9 mouse cellular contexts compared by ENCODE assay signal in genomic region chr14:49153801-49154200, GRCm38 (mm10). TPM values are rescaled to one million over a fixed set of nuclear protein-coding genes. Genes with fewer than 3 reads are reported as not detected.
A peak's percentile ranks its signal among the peaks of the same experiment; 100 is the strongest.
DNase-seq lines count a peak whose midpoint lies in the region; ATAC-seq and TF ChIP-seq lines count a peak whose summit lies in the region.
"Had no signal": no experiment of that assay in that cellular context is flagged by ENCODE, and none has a peak within 500 bp of the region (broad histone marks: within the 10 kb centered on the region; RNA-seq: fewer than 3 reads in every experiment).

No protein-coding gene starts in this region.

- H3K9me3 ChIP-seq in midbrain, embryonic 10.5 days (replicated peaks): no peaks in the 10 kb centered on the region
- H3K9me3 ChIP-seq in midbrain, embryonic 13.5 days: no peaks in the 10 kb centered on the region
- H3K9me3 ChIP-seq: heart, embryonic 13.5 days had no signal

- no peak overlapping the region for H3K4me2 ChIP-seq in midbrain, embryonic 13.5 days (replicated peaks)
- H3K4me2 ChIP-seq: heart, embryonic 13.5 days had no signal

- H3K27me3 ChIP-seq in midbrain, embryonic 10.5 days (ENCODE audit: low read depth, poor library complexity, severe bottlenecking): no peaks in the 10 kb centered on the region
- H3K27me3 ChIP-seq in midbrain, embryonic 13.5 days: no peaks in the 10 kb centered on the region
- no peaks in the 10 kb centered on the region for H3K27me3 ChIP-seq in liver, adult 2 months (ENCODE audit: control insufficient read depth, insufficient read depth, low read length)
- H3K27me3 ChIP-seq: heart, embryonic 13.5 days had no signal

- no peak for TF ChIP-seq POLR2A in liver, adult 2 months (IDR thresholded peaks at IDR 0.05; ENCODE audit: extremely low read depth, insufficient read depth, low read length)

- H3K27ac ChIP-seq in midbrain, embryonic 10.5 days (replicated peaks): no peak overlapping the region
- H3K27ac ChIP-seq in midbrain, embryonic 13.5 days: no peak overlapping the region
- no peak overlapping the region for H3K27ac ChIP-seq in liver, adult 2 months (replicated peaks; ENCODE audit: insufficient read depth, low read depth, low read length)
- H3K27ac ChIP-seq: heart, embryonic 13.5 days had no signal

- no peak overlapping the region for H3K4me3 ChIP-seq in midbrain, embryonic 10.5 days
- H3K4me3 ChIP-seq in midbrain, embryonic 13.5 days (replicated peaks): no peak overlapping the region
- H3K4me3 ChIP-seq in liver, adult 2 months (ENCODE audit: insufficient read depth, low read depth, low read length): no peak overlapping the region
- H3K4me3 ChIP-seq: heart, embryonic 13.5 days had no signal

- peaks cover 19% of the 10 kb centered on the region for H3K4me1 ChIP-seq in midbrain, embryonic 10.5 days
- H3K4me1 ChIP-seq in midbrain, embryonic 13.5 days (replicated peaks): no peaks in the 10 kb centered on the region
- H3K4me1 ChIP-seq in liver, adult 2 months (ENCODE audit: control insufficient read depth, insufficient read depth, low read length): no peaks in the 10 kb centered on the region
- H3K4me1 ChIP-seq: heart, embryonic 13.5 days had no signal

- peak; percentile 58; the same call in 1 of the 2 replicates for TF ChIP-seq CTCF in liver, adult 2 months (IDR thresholded peaks at IDR 0.05; ENCODE audit: low read depth, low read length)

- no peaks in the 10 kb centered on the region for H3K36me3 ChIP-seq in midbrain, embryonic 10.5 days
- no peaks in the 10 kb centered on the region for H3K36me3 ChIP-seq in midbrain, embryonic 13.5 days
- no peaks in the 10 kb centered on the region for H3K36me3 ChIP-seq in liver, adult 2 months (ENCODE audit: control insufficient read depth, insufficient read depth, low read length)
- H3K36me3 ChIP-seq: heart, embryonic 13.5 days had no signal

- peak; percentile 77 for DNase-seq in midbrain, embryonic 10.5 days (ENCODE audit: low spot score)
- peak; percentile 58 for DNase-seq in adrenal gland, adult 2 months
- peak; percentile 84 for DNase-seq in embryo, embryonic 10 days (ENCODE audit: low spot score)
- peak; percentile 57 for DNase-seq in hindlimb bud, embryonic 11.5 days (ENCODE audit: extremely low spot score, low read depth, low spot score)
- DNase-seq in liver, adult 2 months (ENCODE audit: extremely low read depth, low read depth, low spot score): peak; percentile 63
- DNase-seq in retina, postnatal 7 days (ENCODE audit: low read depth, low spot score): peak; percentile 56
- DNase-seq in urinary bladder, postnatal 25 days (ENCODE audit: low spot score): peak; percentile 70

- WGBS in midbrain, embryonic 10.5 days: 35% methylated on average over 7 of the region's 7 CpGs
- 35% methylated on average over 7 of the region's 7 CpGs for WGBS in midbrain, embryonic 13.5 days
- WGBS in liver, adult 2 months: 31% methylated on average over 7 of the region's 7 CpGs

- no peaks in the 10 kb centered on the region for H3K79me2 ChIP-seq in liver, adult 2 months (ENCODE audit: control insufficient read depth, insufficient read depth, low read length)

- H3K9ac ChIP-seq in midbrain, embryonic 13.5 days (replicated peaks): no peak overlapping the region
- no peak overlapping the region for H3K9ac ChIP-seq in liver, adult 2 months (ENCODE audit: low read depth, low read length)
- H3K9ac ChIP-seq: heart, embryonic 13.5 days had no signal

- ATAC-seq in midbrain, embryonic 13.5 days: no peak

RNA-seq across cellular contexts. Expression of gene Naa30, which starts 18.2 kb away (rescaled TPM):
- 10.4 and 11.1 TPM in 2 replicates for polyA plus RNA-seq in midbrain, embryonic 10.5 days (2016; fragmentation: Nextera tagmentation; extraction: Ambion mirVana)
- polyA plus RNA-seq in midbrain, embryonic 13.5 days (2015; fragmentation: Nextera tagmentation; extraction: Ambion mirVana): 13.9 and 14.6 TPM in 2 replicates
- total RNA-seq in adrenal gland, adult 2 months (2021): 10 to 100 TPM; 27.0 to 31.2 TPM
- 4.3 and 4.4 TPM in 2 replicates for polyA plus RNA-seq in adrenal gland, adult 2 months (2012; rRNA removed)
- total RNA-seq in liver, adult 2 months (2014; rRNA removed): 15.9 and 16.1 TPM in 2 replicates
- 6.7 and 6.8 TPM in 2 replicates for polyA plus RNA-seq in liver, adult 2 months (2012; rRNA removed)
